Mouse (Mus musculus) embryonic facial prominence, embryonic 10.5 days (tissue): Measurements from ENCODE around the gene Mpzl2. TPM values are rescaled to one million over a fixed set of nuclear protein-coding genes. Genes with fewer than 3 reads are reported as not detected.

Experiments used
- DNase-seq: peaks from one replicate; pipeline ENCODE4 v3.0.0-alpha.2; 2017; ENCODE audit warnings: low spot score
- H3K27ac ChIP-seq: fragments of 300-500 bp; sonication (generic); replicated peaks from 2 replicates; pipeline ENCODE4 v1.5.1; 2016; ENCODE audit warnings: mild to moderate bottlenecking
- H3K27me3 ChIP-seq: fragments of 300-500 bp; sonication (generic); replicated peaks from 2 replicates; pipeline ENCODE4 v1.6.1; 2016; ENCODE audit warnings: low read depth, mild to moderate bottlenecking; ENCODE audit not compliant: poor library complexity, severe bottlenecking
- H3K36me3 ChIP-seq: fragments of 300-500 bp; sonication (generic); replicated peaks from 2 replicates; pipeline ENCODE4 v1.6.1; 2016; ENCODE audit warnings: mild to moderate bottlenecking, moderate library complexity
- H3K4me1 ChIP-seq: fragments of 300-500 bp; sonication (generic); 2 replicates; pipeline ENCODE4 v1.6.1; 2016
- H3K4me3 ChIP-seq: fragments of 300-500 bp; sonication (generic); 2 replicates; pipeline ENCODE4 v1.5.1; 2016; ENCODE audit warnings: mild to moderate bottlenecking, moderate library complexity
- H3K9me3 ChIP-seq: fragments of 300-500 bp; sonication (generic); 2 replicates; pipeline ENCODE4 v1.6.1; 2016; ENCODE audit warnings: mild to moderate bottlenecking
- WGBS: fragments of 180-500 bp; shearing (Covaris S2); methylation state at CpG from one replicate; pipeline ENCODE4 v1.1.7; 2016; 5-methylcytosine and 5-hydroxymethylcytosine counted together
- polyA plus RNA-seq: library from polyadenylated mRNA; unstranded; fragments of >200 nt; fragmentation: Nextera tagmentation; extraction: Ambion mirVana; gene quantifications from 2 replicates; pipeline ENCODE4 v1.2.1, GENCODE M21; 2016

Mpzl2 gene
- polyA plus RNA-seq, 1 experiment from 2014 or later = 9.7 TPM

- no peak within 1 kb of the TSS for H3K27ac ChIP-seq
- H3K9me3 ChIP-seq = no peaks in the 10 kb centered on the region
- 0 out of 2 replicates have a peak, but pooled peaks cover 5% of the 10 kb centered on the region for H3K27me3 ChIP-seq
- H3K4me3 ChIP-seq = no peak within 1 kb of the TSS
- H3K4me1 ChIP-seq = no peaks in the 10 kb centered on the region; the same call in 1 of the 2 replicates
- WGBS = 86% methylated on average over 19 of the region's 19 CpGs
- no peaks in the 10 kb centered on the region for H3K36me3 ChIP-seq
- DNase-seq = no peak
Measured at GRCm38 (mm10) chr9:45009180-45010078, 30.2 kb upstream of the Mpzl2 start, which contains the start of gene Cd3e. TSS of gene Cd3e (minus strand) at chr9:45009627.

GRCm38 (mm10) chr9:45010461-45010860 is 29.1 kb upstream of the Mpzl2 start:
- 0 out of 2 replicates have a peak, but pooled peaks cover 5% of the 10 kb centered on the region for H3K27me3 ChIP-seq
- H3K4me1 ChIP-seq = no peaks in the 10 kb centered on the region; the same call in 1 of the 2 replicates
- DNase-seq = no peak
- H3K36me3 ChIP-seq = no peaks in the 10 kb centered on the region
- no peak overlapping the region for H3K27ac ChIP-seq
- H3K9me3 ChIP-seq = no peaks in the 10 kb centered on the region
- WGBS = 74% methylated on average over 4 of the region's 4 CpGs
- H3K4me3 ChIP-seq = no peak overlapping the region

- Histone ChIP-seq H3K27me3 (0 out of 2 replicates have a peak, but pooled peaks cover 5% of the 10 kb centered on the region), H3K9me3 (no peaks in the 10 kb centered on the region), H3K27ac (no peak overlapping the region), H3K36me3 (no peaks in the 10 kb centered on the region), H3K4me1 (no peaks in the 10 kb centered on the region; the same call in 1 of the 2 replicates), H3K4me3 (no peak overlapping the region)
- no peak for DNase-seq
- WGBS = 48% methylated on average over 6 of the region's 6 CpGs
Measured at GRCm38 (mm10) chr9:45011291-45011690, 28.3 kb upstream of the Mpzl2 start.

GRCm38 (mm10) chr9:45014879-45015278 is 24.7 kb upstream of the Mpzl2 start:
- DNase-seq = no peak
- Histone ChIP-seq H3K4me3 (no peak overlapping the region), H3K27ac (no peak overlapping the region), H3K27me3 (0 out of 2 replicates have a peak, but pooled peaks cover 5% of the 10 kb centered on the region), H3K36me3 (no peaks in the 10 kb centered on the region), H3K9me3 (no peaks in the 10 kb centered on the region), H3K4me1 (no peaks in the 10 kb centered on the region; the same call in 1 of the 2 replicates)
- WGBS = 36% methylated on average over 2 of the region's 2 CpGs

GRCm38 (mm10) chr9:45015841-45016240 is 23.8 kb upstream of the Mpzl2 start:
- H3K27ac ChIP-seq = no peak overlapping the region
- no peak for DNase-seq
- no peaks in the 10 kb centered on the region for H3K9me3 ChIP-seq
- WGBS = 77% methylated on average over 3 of the region's 3 CpGs
- no peaks in the 10 kb centered on the region for H3K36me3 ChIP-seq
- H3K4me3 ChIP-seq = no peak overlapping the region
- H3K27me3 ChIP-seq = 0 out of 2 replicates have a peak, but pooled peaks cover 3% of the 10 kb centered on the region
- no peaks in the 10 kb centered on the region; the same call in 1 of the 2 replicates for H3K4me1 ChIP-seq

- WGBS = 91% methylated on average over 11 of the region's 11 CpGs
- Histone ChIP-seq H3K36me3 (no peaks in the 10 kb centered on the region), H3K9me3 (no peaks in the 10 kb centered on the region), H3K4me1 (no peaks in the 10 kb centered on the region), H3K4me3 (no peak overlapping the region), H3K27ac (no peak overlapping the region), H3K27me3 (no peaks in the 10 kb centered on the region)
- DNase-seq = no peak
Measured at GRCm38 (mm10) chr9:45018031-45018430, 21.6 kb upstream of the Mpzl2 start.

GRCm38 (mm10) chr9:45022800-45023199 is 16.8 kb upstream of the Mpzl2 start:
- WGBS = 10% methylated on average over 3 of the region's 3 CpGs
- H3K27ac ChIP-seq = no peak overlapping the region
- DNase-seq = peak; percentile 65

GRCm38 (mm10) chr9:45023638-45024037 is 16.0 kb upstream of the Mpzl2 start:
- H3K27ac ChIP-seq = no peak overlapping the region
- no peak overlapping the region for H3K4me3 ChIP-seq
- H3K27me3 ChIP-seq = 0 out of 2 replicates have a peak, but pooled peaks cover 4% of the 10 kb centered on the region
- 60% methylated on average over 3 of the region's 3 CpGs for WGBS
- H3K9me3 ChIP-seq = no peaks in the 10 kb centered on the region
- no peak for DNase-seq
- H3K36me3 ChIP-seq = no peaks in the 10 kb centered on the region
- no peaks in the 10 kb centered on the region for H3K4me1 ChIP-seq

More at GRCm38 (mm10) chr9:45022800-45023199, 16.8 kb upstream of the Mpzl2 start:
- Histone ChIP-seq H3K9me3 (no peaks in the 10 kb centered on the region), H3K27me3 (0 out of 2 replicates have a peak, but pooled peaks cover 2% of the 10 kb centered on the region), H3K4me1 (no peaks in the 10 kb centered on the region), H3K36me3 (no peaks in the 10 kb centered on the region), H3K4me3 (no peak overlapping the region)

GRCm38 (mm10) chr9:45024187-45024586 is 15.4 kb upstream of the Mpzl2 start:
- 78% methylated on average over 2 of the region's 2 CpGs for WGBS
- no peak overlapping the region for H3K4me3 ChIP-seq
- no peak overlapping the region for H3K27ac ChIP-seq
- H3K4me1 ChIP-seq = no peaks in the 10 kb centered on the region
- peaks cover 8% of the 10 kb centered on the region for H3K27me3 ChIP-seq
- H3K9me3 ChIP-seq = no peaks in the 10 kb centered on the region
- no peak for DNase-seq
- H3K36me3 ChIP-seq = no peaks in the 10 kb centered on the region

GRCm38 (mm10) chr9:45027376-45027775 is 12.2 kb upstream of the Mpzl2 start:
- H3K4me1 ChIP-seq = peaks cover 3% of the 10 kb centered on the region; the same call in 1 of the 2 replicates
- no peak for DNase-seq
- H3K36me3 ChIP-seq = no peaks in the 10 kb centered on the region
- H3K9me3 ChIP-seq = no peaks in the 10 kb centered on the region
- peaks cover 28% of the 10 kb centered on the region for H3K27me3 ChIP-seq
- H3K27ac ChIP-seq = no peak overlapping the region
- no peak overlapping the region for H3K4me3 ChIP-seq
- 77% methylated on average over 8 of the region's 8 CpGs for WGBS

GRCm38 (mm10) chr9:45030341-45030740 is 9.3 kb upstream of the Mpzl2 start:
- Histone ChIP-seq H3K9me3 (no peaks in the 10 kb centered on the region), H3K27ac (no peak overlapping the region), H3K27me3 (peaks cover 28% of the 10 kb centered on the region), H3K4me3 (no peak overlapping the region), H3K4me1 (peaks cover 3% of the 10 kb centered on the region; the same call in 1 of the 2 replicates), H3K36me3 (no peaks in the 10 kb centered on the region)
- WGBS = 72% methylated on average over 6 of the region's 6 CpGs
- DNase-seq = no peak

- 65% methylated on average over 2 of the region's 2 CpGs for WGBS
- peaks cover 28% of the 10 kb centered on the region for H3K27me3 ChIP-seq
- no peak for DNase-seq
- no peak overlapping the region for H3K27ac ChIP-seq
- H3K4me1 ChIP-seq = peaks cover 3% of the 10 kb centered on the region; the same call in 1 of the 2 replicates
- H3K36me3 ChIP-seq = no peaks in the 10 kb centered on the region
- H3K4me3 ChIP-seq = no peak overlapping the region
- H3K9me3 ChIP-seq = no peaks in the 10 kb centered on the region
Measured at GRCm38 (mm10) chr9:45032261-45032660, 7.3 kb upstream of the Mpzl2 start.
